Mouse (Mus musculus): Measurements from ENCODE around the gene Klrb1a. TPM values are rescaled to one million over a fixed set of nuclear protein-coding genes. Genes with fewer than 3 reads are reported as not detected.

Klrb1a gene
- total RNA-seq, 4 experiments from 2014 or later: not detected

- DNase-seq (ENCODE audit: low spot score in 2 of 2): no peak
Observed at GRCm38 (mm10) chr6:128602026-128602425, 21.3 kb downstream of the Klrb1a start.

GRCm38 (mm10) chr6:128599555-128599954 is 23.8 kb downstream of the Klrb1a start:
- no peak for DNase-seq (ENCODE audit: low spot score in 2 of 2)

- DNase-seq (ENCODE audit: low spot score in 2 of 2): no peak
Observed at GRCm38 (mm10) chr6:128598256-128599047, 24.9 kb downstream of the Klrb1a start.

- peak; percentile 7 for DNase-seq (ENCODE audit: low spot score in 2 of 2)
Observed at GRCm38 (mm10) chr6:128597121-128597522, 26.2 kb downstream of the Klrb1a start.

GRCm38 (mm10) chr6:128594651-128595050 is 28.7 kb downstream of the Klrb1a start:
- DNase-seq (ENCODE audit: low spot score in 2 of 2): peak; percentile 3 to 11

GRCm38 (mm10) chr6:128589426-128589825 is 33.9 kb downstream of the Klrb1a start:
- no peak for DNase-seq (ENCODE audit: low spot score in 2 of 2)

- no peak for DNase-seq (ENCODE audit: low spot score in 2 of 2)
Observed at GRCm38 (mm10) chr6:128587619-128588018, 35.7 kb downstream of the Klrb1a start.

- DNase-seq (ENCODE audit: low spot score in 2 of 2): no peak
Observed at GRCm38 (mm10) chr6:128585642-128586245, 37.6 kb downstream of the Klrb1a start.

GRCm38 (mm10) chr6:128584070-128584660 is 39.2 kb downstream of the Klrb1a start:
- DNase-seq (ENCODE audit: low spot score in 2 of 2): no peak

- DNase-seq (ENCODE audit: low spot score in 2 of 2): no peak
Observed at GRCm38 (mm10) chr6:128581508-128581907, 41.8 kb downstream of the Klrb1a start, which contains the start of gene A2ml1. TSS of gene A2ml1 (minus strand) at chr6:128581608.

GRCm38 (mm10) chr6:128577301-128577700 is 46.0 kb downstream of the Klrb1a start:
- no peak for DNase-seq (ENCODE audit: low spot score in 2 of 2)

GRCm38 (mm10) chr6:128566589-128566988 is 56.7 kb downstream of the Klrb1a start:
- no peak for DNase-seq (ENCODE audit: low spot score in 2 of 2)

Other genes starting within 250 kb of the Klrb1a start
- gene Tex52, start 248.1 kb downstream of the Klrb1a start, total RNA-seq (2022): not detected
- not detected for gene Gm44596, start 248.0 kb downstream of the Klrb1a start, total RNA-seq (2022)
- 1 to 10 TPM in 3 of 4 experiments, under 1 TPM in 1; 0.63 to 2.0 (median 1.3) TPM for gene Nrip2, start 224.2 kb downstream of the Klrb1a start, total RNA-seq (2022)
- 10 to 100 TPM in 3 of 4 experiments, 1 to 10 TPM in 1; 8.1 to 17.8 (median 16.6) TPM for gene Itfg2, start 198.6 kb downstream of the Klrb1a start, total RNA-seq (2022)
- gene Fkbp4, start 184.9 kb downstream of the Klrb1a start, total RNA-seq (2022): 100 to 1,000 TPM; 113 to 133 (median 121) TPM
- under 1 TPM in 1 of 4 experiments, not detected in 3; 0.59 TPM for gene Pzp, start 96.8 kb downstream of the Klrb1a start, total RNA-seq (2022)
- gene A2ml1, start 41.9 kb downstream of the Klrb1a start, total RNA-seq (2022): not detected
- gene Clec2h, start 38.9 kb upstream of the Klrb1a start, total RNA-seq (2022): not detected
- not detected for gene Klrb1, start 99.5 kb upstream of the Klrb1a start, total RNA-seq (2022)
- gene Klrb1c, start 165.7 kb upstream of the Klrb1a start, total RNA-seq (2022): not detected
- gene Gm44511, start 202.8 kb upstream of the Klrb1a start, total RNA-seq (2022): under 1 TPM in 1 of 4 experiments, not detected in 3; 0.61 TPM
- not detected for gene Klrb1b, start 202.8 kb upstream of the Klrb1a start, total RNA-seq (2022)